Mouse (Mus musculus): ENCODE measurements around the gene Dcaf11. TPM values are rescaled to one million over a fixed set of nuclear protein-coding genes. Genes with fewer than 3 reads are reported as not detected.

Dcaf11 gene
- polyA plus RNA-seq, 1 experiment from 2014 or later: 109 TPM

- DNase-seq (ENCODE audit: low spot score): peak; percentile 98
- Histone ChIP-seq H3K27me3 (ENCODE audit: insufficient read depth, low read length) (no peaks in the 10 kb centered on the region), H3K4me1 (replicated peaks; ENCODE audit: insufficient read depth, low read length) (peaks cover 13% of the 10 kb centered on the region), H3K27ac (peak overlapping the region; percentile 87), H3K4me3 (replicated peaks; ENCODE audit: low read depth, low read length) (peak overlapping the region; percentile 47), H3K36me3 (ENCODE audit: insufficient read depth, low read length) (peaks cover 53% of the 10 kb centered on the region), H3K9me3 (replicated peaks; ENCODE audit: low read length) (no peaks in the 10 kb centered on the region), H3K4me2 (ENCODE audit: low read length) (peak overlapping the region; percentile 71), H3K9ac (ENCODE audit: low read depth, low read length) (peak overlapping the region; percentile 60)
- ATAC-seq (replicated peaks; ENCODE audit: low FRiP score, low read depth): peak; percentile 92
- WGBS: 9% methylated on average over 19 of the region's 19 CpGs
- peak; percentile 99 for TF ChIP-seq CTCF (IDR thresholded peaks at IDR 0.05; ENCODE audit: low read depth)
These were observed 44.1 kb downstream of the Dcaf11 start for GRCm38 (mm10) chr14:55603633-55604576.

DNA sequence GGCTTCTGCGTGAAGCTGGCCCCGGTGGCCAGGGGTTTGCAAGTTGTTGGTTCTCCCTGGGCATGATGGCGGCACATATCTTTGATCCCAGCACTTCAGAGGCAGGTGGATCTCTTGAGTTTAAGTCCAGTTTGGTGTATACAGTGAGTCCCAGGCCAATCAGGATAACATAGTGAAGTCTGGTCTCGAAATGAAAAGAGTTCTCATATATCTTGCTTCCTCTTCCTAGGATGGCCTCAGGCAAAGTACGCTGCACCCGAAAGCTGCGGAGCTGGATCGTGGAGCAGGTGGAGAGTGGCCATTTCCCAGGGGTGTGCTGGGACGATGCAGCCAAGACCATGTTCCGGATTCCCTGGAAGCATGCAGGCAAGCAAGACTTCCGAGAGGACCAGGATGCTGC, 45.0 kb downstream of the Dcaf11 start:
- Histone ChIP-seq H3K9me3 (replicated peaks; ENCODE audit: low read length) (no peaks in the 10 kb centered on the region), H3K36me3 (ENCODE audit: insufficient read depth, low read length) (peaks cover 54% of the 10 kb centered on the region), H3K4me1 (replicated peaks; ENCODE audit: insufficient read depth, low read length) (peaks cover 13% of the 10 kb centered on the region), H3K27ac (peak overlapping the region; percentile 87), H3K4me3 (replicated peaks; ENCODE audit: low read depth, low read length) (peak overlapping the region; percentile 47), H3K9ac (ENCODE audit: low read depth, low read length) (peak overlapping the region; percentile 60; the same call in 1 of the 2 replicates), H3K27me3 (ENCODE audit: insufficient read depth, low read length) (no peaks in the 10 kb centered on the region), H3K4me2 (ENCODE audit: low read length) (peak overlapping the region; percentile 71)
- no peak for DNase-seq (ENCODE audit: low spot score)
- TF ChIP-seq CTCF (IDR thresholded peaks at IDR 0.05; ENCODE audit: low read depth): no peak
- WGBS: 84% methylated on average over 11 of the region's 11 CpGs
- no peak for ATAC-seq (replicated peaks; ENCODE audit: low FRiP score, low read depth)

DNA sequence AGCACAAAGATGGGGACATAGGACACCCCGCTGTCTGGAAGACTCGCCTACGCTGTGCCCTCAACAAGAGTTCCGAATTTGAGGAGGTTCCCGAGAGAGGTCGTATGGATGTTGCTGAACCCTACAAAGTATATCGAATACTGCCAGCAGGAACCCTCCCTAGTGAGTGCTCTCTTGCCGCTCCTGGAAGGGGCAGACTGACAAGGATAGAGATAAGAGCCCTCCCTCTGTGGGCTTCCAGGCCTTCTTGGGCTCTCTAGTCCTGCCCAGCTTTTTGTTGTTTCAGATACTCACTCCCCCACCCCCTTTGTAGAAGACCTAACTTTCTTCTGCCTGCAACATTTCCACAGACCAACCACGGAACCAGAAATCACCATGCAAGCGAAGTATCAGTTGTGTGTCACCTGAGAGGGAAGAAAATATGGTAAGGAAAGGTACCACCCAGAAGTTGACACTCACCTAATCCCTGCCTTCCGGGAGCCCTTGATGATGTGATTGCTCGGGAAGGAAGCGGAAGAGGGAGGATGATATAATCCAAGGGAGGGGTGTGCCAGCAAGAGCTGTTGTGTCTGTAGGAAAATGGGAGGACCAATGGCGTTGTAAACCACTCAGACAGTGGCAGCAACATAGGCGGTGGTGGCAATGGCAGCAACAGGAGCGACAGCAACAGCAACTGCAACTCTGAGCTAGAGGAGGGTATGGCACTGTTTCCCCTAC, 46.1 kb downstream of the Dcaf11 start:
- WGBS: 93% methylated on average over 16 of the region's 16 CpGs
- TF ChIP-seq CTCF (IDR thresholded peaks at IDR 0.05; ENCODE audit: low read depth): no peak

GRCm38 (mm10) chr14:55608339-55608738, 48.5 kb downstream of the Dcaf11 start:
- H3K4me1 ChIP-seq (replicated peaks; ENCODE audit: insufficient read depth, low read length): peaks cover 8% of the 10 kb centered on the region
- peaks cover 36% of the 10 kb centered on the region for H3K36me3 ChIP-seq (ENCODE audit: insufficient read depth, low read length)
- DNase-seq (ENCODE audit: low spot score): no peak
- no peaks in the 10 kb centered on the region for H3K9me3 ChIP-seq (replicated peaks; ENCODE audit: low read length)
- H3K27me3 ChIP-seq (ENCODE audit: insufficient read depth, low read length): no peaks in the 10 kb centered on the region
- ATAC-seq (replicated peaks; ENCODE audit: low FRiP score, low read depth): no peak
- 93% methylated on average over 6 of the region's 6 CpGs for WGBS
- no peak overlapping the region for H3K27ac ChIP-seq
- H3K4me2 ChIP-seq (ENCODE audit: low read length): no peak overlapping the region
- no peak overlapping the region for H3K4me3 ChIP-seq (replicated peaks; ENCODE audit: low read depth, low read length)
- no peak overlapping the region for H3K9ac ChIP-seq (ENCODE audit: low read depth, low read length)
- TF ChIP-seq CTCF (IDR thresholded peaks at IDR 0.05; ENCODE audit: low read depth): no peak

More for the DNA sequence above, 46.1 kb downstream of the Dcaf11 start:
- Histone ChIP-seq H3K9me3 (replicated peaks; ENCODE audit: low read length) (no peaks in the 10 kb centered on the region), H3K9ac (ENCODE audit: low read depth, low read length) (no peak overlapping the region), H3K27ac (no peak overlapping the region), H3K27me3 (ENCODE audit: insufficient read depth, low read length) (no peaks in the 10 kb centered on the region), H3K4me2 (ENCODE audit: low read length) (no peak overlapping the region), H3K4me1 (replicated peaks; ENCODE audit: insufficient read depth, low read length) (peaks cover 13% of the 10 kb centered on the region), H3K4me3 (replicated peaks; ENCODE audit: low read depth, low read length) (no peak overlapping the region), H3K36me3 (ENCODE audit: insufficient read depth, low read length) (peaks cover 52% of the 10 kb centered on the region)
- ATAC-seq (replicated peaks; ENCODE audit: low FRiP score, low read depth) (no peak), DNase-seq (ENCODE audit: low spot score) (no peak)

GRCm38 (mm10) chr14:55613346-55613745, 53.5 kb downstream of the Dcaf11 start:
- peaks cover 21% of the 10 kb centered on the region for H3K36me3 ChIP-seq (ENCODE audit: insufficient read depth, low read length)
- no peak overlapping the region for H3K9ac ChIP-seq (ENCODE audit: low read depth, low read length)
- ATAC-seq (replicated peaks; ENCODE audit: low FRiP score, low read depth) (no peak), DNase-seq (ENCODE audit: low spot score) (peak; percentile 3)
- no peak overlapping the region for H3K4me2 ChIP-seq (ENCODE audit: low read length)
- H3K27ac ChIP-seq: no peak overlapping the region
- no peaks in the 10 kb centered on the region for H3K4me1 ChIP-seq (replicated peaks; ENCODE audit: insufficient read depth, low read length)
- WGBS: 54% methylated on average over 6 of the region's 6 CpGs
- TF ChIP-seq CTCF (IDR thresholded peaks at IDR 0.05; ENCODE audit: low read depth): no peak
- H3K9me3 ChIP-seq (replicated peaks; ENCODE audit: low read length): no peaks in the 10 kb centered on the region
- no peak overlapping the region for H3K4me3 ChIP-seq (replicated peaks; ENCODE audit: low read depth, low read length)
- H3K27me3 ChIP-seq (ENCODE audit: insufficient read depth, low read length): no peaks in the 10 kb centered on the region

DNA sequence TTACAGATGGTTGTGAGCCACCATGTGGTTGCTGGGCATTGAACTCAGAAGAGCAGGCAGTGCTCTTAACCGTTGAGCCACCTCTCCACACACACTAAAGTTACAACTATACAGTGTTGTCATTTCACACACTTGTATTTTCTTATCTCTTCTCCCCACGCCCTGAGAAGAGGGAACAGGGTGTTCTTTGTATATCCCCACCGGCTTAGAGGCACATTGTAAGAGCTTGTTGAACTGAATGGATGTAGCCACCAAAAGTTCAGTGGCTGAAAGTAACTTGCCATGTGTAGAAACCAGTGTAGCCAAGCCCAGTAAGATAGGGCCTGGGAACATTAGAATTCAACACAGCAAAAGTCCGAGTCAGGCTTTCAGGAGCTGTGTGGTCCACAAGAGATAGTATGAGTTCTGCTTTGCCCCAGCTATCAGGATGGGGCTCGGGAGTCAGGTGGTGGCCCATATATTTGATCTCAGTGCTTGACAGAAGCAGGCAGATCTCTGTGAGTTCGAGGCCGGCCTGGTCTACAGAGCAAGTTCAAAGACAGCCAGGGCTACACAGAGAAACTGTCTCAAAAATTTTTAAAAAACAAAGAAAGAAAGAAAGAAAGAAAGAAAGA, 54.9 kb downstream of the Dcaf11 start:
- DNase-seq (ENCODE audit: low spot score) (no peak), ATAC-seq (replicated peaks; ENCODE audit: low FRiP score, low read depth) (no peak)
- H3K36me3 ChIP-seq (ENCODE audit: insufficient read depth, low read length): peaks cover 9% of the 10 kb centered on the region; the same call in 1 of the 2 replicates
- no peak overlapping the region for H3K27ac ChIP-seq
- H3K4me2 ChIP-seq (ENCODE audit: low read length): no peak overlapping the region
- no peak overlapping the region for H3K9ac ChIP-seq (ENCODE audit: low read depth, low read length)
- H3K4me1 ChIP-seq (replicated peaks; ENCODE audit: insufficient read depth, low read length): no peaks in the 10 kb centered on the region
- no peak overlapping the region for H3K4me3 ChIP-seq (replicated peaks; ENCODE audit: low read depth, low read length)
- TF ChIP-seq CTCF (IDR thresholded peaks at IDR 0.05; ENCODE audit: low read depth): no peak
- no peaks in the 10 kb centered on the region for H3K9me3 ChIP-seq (replicated peaks; ENCODE audit: low read length)
- 87% methylated on average over 7 of the region's 7 CpGs for WGBS
- H3K27me3 ChIP-seq (ENCODE audit: insufficient read depth, low read length): no peaks in the 10 kb centered on the region
